Mouse (Mus musculus): ENCODE data around the gene Lyrm7. TPM values are rescaled to one million over a fixed set of nuclear protein-coding genes. Genes with fewer than 3 reads are reported as not detected.
"Not testable (repeated sequence)": the region's sequence is repeated elsewhere in the genome, so short reads cannot be mapped to it uniquely, and the experiment has no call there.

The Lyrm7 gene
- polyA plus RNA-seq, 1 experiment from 2014 or later, result 6.1 TPM

- no peak for ATAC-seq (ENCODE audit: insufficient number of reproducible peaks, insufficient read depth, low FRiP score, low TSS enrichment, low read depth)
- Histone ChIP-seq H3K36me3 (no peaks in the 10 kb centered on the region), H3K4me1 (replicated peaks) (peaks cover 9% of the 10 kb centered on the region; the same call in 1 of the 2 replicates), H3K4me2 (no peak overlapping the region), H3K4me3 (replicated peaks) (no peak overlapping the region), H3K9ac (replicated peaks) (no peak overlapping the region), H3K27ac (no peak overlapping the region), H3K9me3 (no peaks in the 10 kb centered on the region), H3K27me3 (peaks cover 18% of the 10 kb centered on the region)
- WGBS, result 74% methylated on average over 4 of the region's 4 CpGs
Observed at GRCm38 (mm10) chr11:54899657-54900056, 38.9 kb upstream of the Lyrm7 start.

DNA sequence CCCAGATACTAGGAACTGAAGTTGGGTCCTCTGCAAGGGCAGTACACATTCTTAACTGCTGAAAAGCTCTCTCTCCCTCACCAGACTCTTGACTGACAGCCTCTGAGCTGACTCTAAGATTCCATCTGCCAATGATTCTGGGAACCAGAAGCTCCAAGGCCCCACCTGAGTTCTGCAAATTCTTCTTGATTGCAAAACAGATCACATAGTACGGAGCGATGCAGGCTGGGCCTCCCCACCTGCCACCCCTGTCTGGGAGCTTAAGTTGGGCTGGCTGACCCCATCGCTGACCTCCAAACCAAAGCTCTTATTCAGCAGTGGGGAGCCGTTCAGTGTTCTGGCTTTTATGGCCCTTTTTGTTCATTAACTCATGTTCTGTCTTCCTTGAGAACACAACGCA lies 36.8 kb upstream of the Lyrm7 start:
- Histone ChIP-seq H3K4me1 (replicated peaks) (0 out of 2 replicates have a peak, but pooled peaks cover 2% of the 10 kb centered on the region), H3K4me3 (replicated peaks) (no peak overlapping the region), H3K9me3 (no peaks in the 10 kb centered on the region), H3K27ac (no peak overlapping the region), H3K4me2 (no peak overlapping the region), H3K27me3 (peaks cover 21% of the 10 kb centered on the region), H3K9ac (replicated peaks) (no peak overlapping the region), H3K36me3 (no peaks in the 10 kb centered on the region)
- no peak for ATAC-seq (ENCODE audit: insufficient number of reproducible peaks, insufficient read depth, low FRiP score, low TSS enrichment, low read depth)
- 46% methylated on average over 5 of the region's 5 CpGs for WGBS

DNA sequence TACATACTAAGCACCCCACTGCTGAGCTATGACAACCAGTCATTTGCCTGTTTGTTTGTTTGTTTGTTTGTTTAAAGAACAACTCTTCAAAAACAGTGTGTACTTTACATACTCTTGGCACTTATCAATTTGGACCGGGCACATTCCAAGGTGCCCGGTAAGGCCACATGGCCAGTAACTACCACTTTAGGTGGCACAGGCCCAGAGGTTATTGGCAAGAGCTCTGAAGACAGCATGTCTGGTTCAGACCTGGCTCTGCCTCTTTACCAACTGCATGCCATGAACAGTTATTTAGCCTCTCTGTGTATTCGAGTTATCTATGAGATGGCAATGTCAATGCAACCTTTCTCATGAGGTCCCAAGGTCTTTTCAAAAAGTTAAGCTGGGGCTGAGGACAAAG lies 35.9 kb upstream of the Lyrm7 start:
- H3K36me3 ChIP-seq; ATAC-seq (ENCODE audit: insufficient number of reproducible peaks, insufficient read depth, low FRiP score, low TSS enrichment, low read depth); H3K27ac ChIP-seq; H3K9ac ChIP-seq (replicated peaks); H3K9me3 ChIP-seq; H3K4me2 ChIP-seq; H3K4me3 ChIP-seq (replicated peaks); H3K4me1 ChIP-seq (replicated peaks): not testable (repeated sequence)
- WGBS, result 86% methylated on average over 3 of the region's 3 CpGs
- peaks cover 26% of the 10 kb centered on the region for H3K27me3 ChIP-seq

DNA sequence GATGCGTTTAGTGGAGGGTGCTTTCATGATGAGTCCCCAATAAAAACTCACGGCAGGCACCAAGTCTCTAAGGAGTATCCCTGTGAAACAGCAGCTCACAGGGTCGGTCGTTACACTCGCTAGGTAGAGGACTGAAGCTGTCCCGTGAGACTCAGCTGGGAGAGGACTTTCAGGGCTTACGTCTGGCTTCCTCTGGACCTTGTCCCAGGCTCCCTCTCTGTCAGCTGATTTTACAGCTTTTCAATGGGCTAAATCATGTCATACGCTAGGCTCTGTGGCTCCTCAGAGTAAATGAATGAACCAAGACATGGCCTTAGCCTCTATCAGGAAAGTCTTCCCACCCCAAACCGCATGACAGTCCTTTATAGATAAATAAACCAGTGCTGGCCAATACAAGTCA lies 33.9 kb upstream of the Lyrm7 start:
- Histone ChIP-seq H3K4me3 (replicated peaks) (no peak overlapping the region), H3K27ac (no peak overlapping the region), H3K9me3 (no peaks in the 10 kb centered on the region), H3K4me2 (no peak overlapping the region), H3K4me1 (replicated peaks) (no peaks in the 10 kb centered on the region), H3K27me3 (peaks cover 27% of the 10 kb centered on the region), H3K9ac (replicated peaks) (no peak overlapping the region), H3K36me3 (no peaks in the 10 kb centered on the region)
- 42% methylated on average over 9 of the region's 9 CpGs for WGBS
- ATAC-seq (ENCODE audit: insufficient number of reproducible peaks, insufficient read depth, low FRiP score, low TSS enrichment, low read depth), result no peak

GRCm38 (mm10) chr11:54892091-54892490 lies 31.4 kb upstream of the Lyrm7 start:
- Histone ChIP-seq H3K4me1 (replicated peaks) (no peaks in the 10 kb centered on the region), H3K9ac (replicated peaks) (no peak overlapping the region), H3K4me2 (no peak overlapping the region), H3K27me3 (peaks cover 40% of the 10 kb centered on the region), H3K27ac (no peak overlapping the region), H3K36me3 (no peaks in the 10 kb centered on the region), H3K4me3 (replicated peaks) (no peak overlapping the region), H3K9me3 (no peaks in the 10 kb centered on the region)
- no peak for ATAC-seq (ENCODE audit: insufficient number of reproducible peaks, insufficient read depth, low FRiP score, low TSS enrichment, low read depth)
- 50% methylated on average over 7 of the region's 7 CpGs for WGBS

- H3K4me1 ChIP-seq (replicated peaks), result no peaks in the 10 kb centered on the region
- H3K9me3 ChIP-seq, result no peaks in the 10 kb centered on the region
- no peak overlapping the region for H3K4me3 ChIP-seq (replicated peaks)
- no peak overlapping the region for H3K4me2 ChIP-seq
- 74% methylated on average over 5 of the region's 5 CpGs for WGBS
- H3K27me3 ChIP-seq, result peaks cover 46% of the 10 kb centered on the region
- H3K27ac ChIP-seq, result no peak overlapping the region
- no peak overlapping the region for H3K9ac ChIP-seq (replicated peaks)
- H3K36me3 ChIP-seq, result no peaks in the 10 kb centered on the region
- no peak for ATAC-seq (ENCODE audit: insufficient number of reproducible peaks, insufficient read depth, low FRiP score, low TSS enrichment, low read depth)
Observed at GRCm38 (mm10) chr11:54891341-54891740, 30.6 kb upstream of the Lyrm7 start.

- Histone ChIP-seq H3K27ac (no peak overlapping the region), H3K27me3 (peaks cover 37% of the 10 kb centered on the region), H3K4me2 (no peak overlapping the region), H3K36me3 (no peaks in the 10 kb centered on the region), H3K4me3 (replicated peaks) (no peak overlapping the region), H3K9ac (replicated peaks) (no peak overlapping the region), H3K4me1 (replicated peaks) (peaks cover 13% of the 10 kb centered on the region), H3K9me3 (no peaks in the 10 kb centered on the region)
- no peak for ATAC-seq (ENCODE audit: insufficient number of reproducible peaks, insufficient read depth, low FRiP score, low TSS enrichment, low read depth)
- WGBS, result 84% methylated on average over 6 of the region's 6 CpGs
Observed at GRCm38 (mm10) chr11:54887927-54888326, 27.2 kb upstream of the Lyrm7 start.

- peaks cover 35% of the 10 kb centered on the region for H3K27me3 ChIP-seq
- WGBS, result 65% methylated on average over 2 of the region's 2 CpGs
- no peak overlapping the region for H3K27ac ChIP-seq
Observed at GRCm38 (mm10) chr11:54885406-54885805, 24.7 kb upstream of the Lyrm7 start.

GRCm38 (mm10) chr11:54884937-54885336 lies 24.2 kb upstream of the Lyrm7 start:
- no peak overlapping the region for H3K9ac ChIP-seq (replicated peaks)
- no peaks in the 10 kb centered on the region for H3K9me3 ChIP-seq
- H3K36me3 ChIP-seq, result no peaks in the 10 kb centered on the region
- peak overlapping the region; percentile 6; the same call in 1 of the 2 replicates for H3K4me2 ChIP-seq
- peaks cover 37% of the 10 kb centered on the region for H3K27me3 ChIP-seq
- 5% methylated on average over 5 of the region's 5 CpGs for WGBS
- H3K27ac ChIP-seq, result 0 out of 2 replicates have a peak overlapping the region, but pooled peaks have one; percentile 41
- H3K4me3 ChIP-seq (replicated peaks), result no peak overlapping the region
- H3K4me1 ChIP-seq (replicated peaks), result peaks cover 16% of the 10 kb centered on the region
- ATAC-seq (ENCODE audit: insufficient number of reproducible peaks, insufficient read depth, low FRiP score, low TSS enrichment, low read depth), result 0 out of 2 replicates have a peak, but pooled peaks have one; percentile 63

More at GRCm38 (mm10) chr11:54885406-54885805, 24.7 kb upstream of the Lyrm7 start:
- Histone ChIP-seq H3K4me2 (no peak overlapping the region), H3K9me3 (no peaks in the 10 kb centered on the region), H3K4me1 (replicated peaks) (peaks cover 16% of the 10 kb centered on the region), H3K9ac (replicated peaks) (no peak overlapping the region), H3K36me3 (no peaks in the 10 kb centered on the region), H3K4me3 (replicated peaks) (no peak overlapping the region)
- no peak for ATAC-seq (ENCODE audit: insufficient number of reproducible peaks, insufficient read depth, low FRiP score, low TSS enrichment, low read depth)

GRCm38 (mm10) chr11:54884197-54884828 lies 23.6 kb upstream of the Lyrm7 start:
- 69% methylated on average over 5 of the region's 5 CpGs for WGBS
- Histone ChIP-seq H3K27ac (0 out of 2 replicates have a peak overlapping the region, but pooled peaks have one; percentile 41), H3K4me1 (replicated peaks) (peaks cover 16% of the 10 kb centered on the region), H3K27me3 (peaks cover 40% of the 10 kb centered on the region), H3K36me3 (no peaks in the 10 kb centered on the region), H3K4me3 (replicated peaks) (no peak overlapping the region), H3K4me2 (0 out of 2 replicates have a peak overlapping the region, but pooled peaks have one; percentile 6), H3K9ac (replicated peaks) (no peak overlapping the region), H3K9me3 (no peaks in the 10 kb centered on the region)
- no peak for ATAC-seq (ENCODE audit: insufficient number of reproducible peaks, insufficient read depth, low FRiP score, low TSS enrichment, low read depth)

GRCm38 (mm10) chr11:54882671-54883070 lies 22.0 kb upstream of the Lyrm7 start:
- Histone ChIP-seq H3K9me3 (no peaks in the 10 kb centered on the region), H3K9ac (replicated peaks) (no peak overlapping the region), H3K4me1 (replicated peaks) (peaks cover 16% of the 10 kb centered on the region), H3K27me3 (peaks cover 27% of the 10 kb centered on the region), H3K4me3 (replicated peaks) (no peak overlapping the region), H3K36me3 (no peaks in the 10 kb centered on the region), H3K27ac (no peak overlapping the region), H3K4me2 (no peak overlapping the region)
- ATAC-seq (ENCODE audit: insufficient number of reproducible peaks, insufficient read depth, low FRiP score, low TSS enrichment, low read depth), result no peak
- 35% methylated on average over 8 of the region's 8 CpGs for WGBS

DNA sequence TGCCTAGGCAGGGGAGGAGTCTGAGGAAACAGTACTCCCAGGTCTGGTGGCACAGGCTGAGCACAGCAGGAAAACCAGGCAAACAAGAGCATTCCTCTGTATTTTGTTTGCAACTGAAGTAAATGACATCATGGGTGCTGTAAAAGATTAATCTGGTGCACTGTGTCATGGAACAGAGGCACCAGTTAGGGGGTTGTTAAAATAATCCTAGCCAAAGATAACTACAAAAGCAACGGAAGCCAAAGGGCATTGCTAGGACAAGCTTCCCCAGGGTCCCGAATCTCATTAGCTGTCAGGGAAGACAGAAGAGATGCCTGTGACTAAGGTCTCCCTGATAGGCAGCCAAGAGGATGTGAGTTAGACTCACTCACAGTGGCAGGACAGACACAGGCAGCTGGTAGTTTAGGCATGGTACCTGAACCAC lies 20.3 kb upstream of the Lyrm7 start:
- 10% methylated on average over 2 of the region's 2 CpGs for WGBS
- Histone ChIP-seq H3K4me3 (replicated peaks) (no peak overlapping the region), H3K27me3 (peaks cover 15% of the 10 kb centered on the region), H3K36me3 (no peaks in the 10 kb centered on the region), H3K9ac (replicated peaks) (no peak overlapping the region), H3K4me2 (no peak overlapping the region), H3K27ac (no peak overlapping the region), H3K9me3 (no peaks in the 10 kb centered on the region), H3K4me1 (replicated peaks) (peaks cover 16% of the 10 kb centered on the region)
- ATAC-seq (ENCODE audit: insufficient number of reproducible peaks, insufficient read depth, low FRiP score, low TSS enrichment, low read depth), result no peak
